Mouse (Mus musculus) liver (tissue): ENCODE measurements around the gene Gsta1.
"Not testable (repeated sequence)": the region's sequence is repeated elsewhere in the genome, so short reads cannot be mapped to it uniquely, and the experiment has no call there.

Source experiments
- DNase-seq: peaks from one replicate; pipeline ENCODE4 v3.0.0-alpha.2; 2020; ENCODE audit warnings: mixed read lengths

Gsta1 gene

GRCm38 (mm10) chr9:78230461-78230860, at the start of gene Gsta1:
Gene Gsta1 (plus strand): TSS chr9:78230656.
- DNase-seq: not testable (repeated sequence)

GRCm38 (mm10) chr9:78182474-78182873, 48.0 kb upstream of the Gsta1 start, which contains the start of gene Gsta4:
Gene Gsta4 (plus strand): TSS chr9:78182774.
- not testable (repeated sequence) for DNase-seq

DNA sequence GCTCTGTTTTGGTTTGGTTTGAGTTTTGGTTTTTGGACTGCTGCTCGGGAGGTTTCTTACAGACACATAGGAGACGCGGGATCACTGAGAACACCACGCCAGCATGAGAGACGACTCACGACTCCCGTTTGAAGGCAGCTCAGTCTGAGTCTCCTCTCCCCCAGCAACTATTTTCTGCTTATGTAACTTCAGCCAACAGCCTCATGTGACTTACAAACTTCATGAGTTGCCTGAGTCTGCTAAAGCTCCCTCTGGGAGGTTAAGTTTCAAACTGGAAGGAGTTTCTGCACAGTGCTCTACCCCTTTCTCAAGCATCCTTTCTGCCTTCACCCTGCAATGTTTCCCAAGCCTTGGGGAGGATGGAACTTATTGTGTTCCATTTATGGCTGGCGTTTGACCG, 44.8 kb upstream of the Gsta1 start:
- DNase-seq: no peak

DNA sequence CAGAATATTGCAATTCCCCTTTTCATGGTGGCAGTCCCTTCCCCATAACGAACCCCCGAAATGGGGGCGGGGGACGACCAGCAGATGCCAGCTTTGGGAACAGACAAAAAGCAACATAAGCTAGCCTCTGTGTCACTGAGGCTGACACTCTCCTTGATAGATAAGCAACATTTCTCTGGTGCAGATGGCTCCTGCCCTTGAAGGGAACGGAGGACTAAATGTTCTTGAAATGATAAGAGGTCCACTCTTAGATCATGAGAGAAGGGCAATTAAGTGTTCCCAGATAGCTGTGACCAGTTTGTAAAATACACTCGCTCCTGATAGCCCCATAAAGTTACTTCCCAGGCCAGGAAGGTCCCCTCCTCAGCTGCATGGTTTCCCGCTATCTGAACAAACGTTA, 41.5 kb upstream of the Gsta1 start:
- peak; percentile 39 for DNase-seq

- no peak for DNase-seq
Observed at GRCm38 (mm10) chr9:78190651-78191634, 39.5 kb upstream of the Gsta1 start.

DNA sequence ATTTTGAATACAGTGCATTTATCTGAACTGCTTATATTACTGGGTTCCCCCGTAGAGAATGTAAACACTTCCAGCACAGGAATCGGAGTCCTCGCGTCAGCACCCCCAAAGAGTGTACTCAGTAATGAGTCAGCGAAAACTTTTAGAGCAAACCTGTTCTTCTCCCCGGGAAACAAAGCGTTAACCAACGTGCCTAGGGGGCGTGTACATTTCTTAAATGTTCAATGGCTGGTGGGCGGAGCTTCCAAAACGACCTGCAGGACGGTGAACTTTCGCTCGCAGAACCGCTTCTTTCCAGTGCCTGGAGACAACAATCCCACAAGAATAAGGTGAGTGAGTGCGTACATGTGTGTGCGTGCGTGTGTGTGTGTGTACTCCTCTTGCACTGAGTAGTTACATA, 38.7 kb upstream of the Gsta1 start:
- peak; percentile 91 for DNase-seq

DNA sequence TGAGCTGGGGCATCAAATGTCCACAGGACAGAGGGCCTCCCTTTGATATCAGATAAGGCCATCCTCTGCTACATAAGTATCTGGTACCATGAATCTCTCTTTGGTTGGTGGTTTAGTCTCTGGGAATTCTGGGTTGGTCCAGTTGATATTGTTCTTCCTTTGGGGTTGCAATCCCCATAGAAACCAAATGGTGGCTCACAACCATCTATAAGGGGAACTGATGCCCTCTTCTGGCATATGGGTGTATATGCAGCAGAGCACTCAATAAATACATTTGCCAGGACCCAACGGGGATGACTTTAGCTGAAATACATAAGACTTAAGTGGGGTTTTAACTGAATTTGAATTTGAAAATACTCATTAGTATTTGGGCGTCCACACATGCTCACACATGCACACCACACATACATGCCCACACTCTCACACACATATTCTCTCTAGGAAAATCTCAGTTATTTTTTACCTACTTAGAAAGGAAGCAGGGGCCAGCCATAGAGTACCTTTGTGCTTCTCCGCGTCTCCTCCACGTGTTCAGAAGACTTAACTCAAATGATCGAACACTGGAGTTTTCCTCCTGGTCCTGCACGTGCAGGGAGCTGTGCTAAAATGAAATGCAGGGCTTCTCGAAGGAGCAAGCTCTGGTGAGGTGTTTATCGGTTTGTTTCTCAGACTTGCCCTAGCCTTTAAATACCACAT, 36.4 kb upstream of the Gsta1 start:
- peak; percentile 36 for DNase-seq

- no peak for DNase-seq
Observed at GRCm38 (mm10) chr9:78195034-78195433, 35.4 kb upstream of the Gsta1 start.

GRCm38 (mm10) chr9:78197801-78198200, 32.7 kb upstream of the Gsta1 start:
- no peak for DNase-seq

DNA sequence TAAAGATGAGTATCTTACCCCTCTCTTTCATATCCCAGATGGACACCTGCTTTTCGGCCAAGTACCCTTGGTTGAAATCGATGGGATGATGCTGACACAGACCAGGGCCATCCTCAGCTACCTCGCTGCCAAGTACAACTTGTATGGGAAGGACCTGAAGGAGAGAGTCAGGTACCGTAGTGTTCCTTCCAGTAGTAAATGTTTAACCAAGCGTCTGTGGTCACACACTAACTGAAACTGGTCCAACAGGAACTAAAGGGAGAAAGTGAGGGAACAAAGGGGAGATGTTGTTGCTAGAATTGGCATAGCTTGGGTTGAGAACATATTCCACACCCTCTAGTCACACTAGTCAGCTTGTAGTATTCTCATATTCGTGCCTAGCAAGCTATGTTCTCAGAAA, 26.3 kb upstream of the Gsta1 start:
- no peak for DNase-seq

- no peak for DNase-seq
Observed at GRCm38 (mm10) chr9:78208956-78209355, 21.5 kb upstream of the Gsta1 start.

DNA sequence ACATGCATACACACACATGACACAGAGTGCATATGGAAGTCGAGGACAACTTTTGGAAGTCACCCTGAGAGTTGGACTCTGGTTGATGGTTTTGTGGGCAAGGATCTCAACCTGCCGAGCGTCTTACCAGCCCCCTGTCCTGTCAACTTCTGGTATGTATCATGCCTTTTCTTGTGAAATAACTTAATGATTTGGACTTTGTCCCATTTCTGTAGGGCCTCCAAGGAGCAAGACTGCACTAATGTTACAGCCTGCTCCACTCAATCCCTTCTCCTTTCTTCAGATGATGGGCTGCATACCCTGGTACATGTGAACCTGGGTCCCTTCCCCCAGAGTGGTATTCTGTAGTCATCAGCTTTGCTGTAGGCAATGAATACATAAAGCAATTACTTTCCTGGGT, 20.4 kb upstream of the Gsta1 start:
- DNase-seq: no peak

- DNase-seq: no peak
Observed at GRCm38 (mm10) chr9:78210821-78211220, 19.6 kb upstream of the Gsta1 start.

GRCm38 (mm10) chr9:78211521-78211920, 18.9 kb upstream of the Gsta1 start:
- DNase-seq: no peak

- no peak for DNase-seq
Observed at GRCm38 (mm10) chr9:78212341-78213049, 18.0 kb upstream of the Gsta1 start.

DNA sequence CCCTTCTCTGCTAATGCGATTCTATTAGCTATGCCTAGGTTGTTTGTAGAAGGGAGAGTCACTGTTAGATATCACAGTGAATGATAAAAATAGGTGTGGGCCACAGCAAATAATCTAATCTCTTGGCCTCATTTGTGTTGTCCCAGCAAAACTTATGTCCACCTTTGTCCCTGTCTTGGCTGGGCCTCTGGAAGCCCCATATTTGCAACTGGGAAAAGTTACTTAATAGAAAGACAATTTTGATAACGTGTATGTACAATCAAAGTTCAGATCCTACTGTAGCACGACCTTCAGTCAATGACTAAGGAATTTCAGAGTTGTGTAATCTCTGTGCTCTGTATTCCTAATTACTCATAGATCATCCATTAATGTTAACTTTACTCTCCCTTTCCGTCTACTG, 13.4 kb upstream of the Gsta1 start:
- no peak for DNase-seq

- no peak for DNase-seq
Observed at GRCm38 (mm10) chr9:78222616-78223015, 7.8 kb upstream of the Gsta1 start.

GRCm38 (mm10) chr9:78223221-78223902, 7.1 kb upstream of the Gsta1 start:
- no peak for DNase-seq

DNA sequence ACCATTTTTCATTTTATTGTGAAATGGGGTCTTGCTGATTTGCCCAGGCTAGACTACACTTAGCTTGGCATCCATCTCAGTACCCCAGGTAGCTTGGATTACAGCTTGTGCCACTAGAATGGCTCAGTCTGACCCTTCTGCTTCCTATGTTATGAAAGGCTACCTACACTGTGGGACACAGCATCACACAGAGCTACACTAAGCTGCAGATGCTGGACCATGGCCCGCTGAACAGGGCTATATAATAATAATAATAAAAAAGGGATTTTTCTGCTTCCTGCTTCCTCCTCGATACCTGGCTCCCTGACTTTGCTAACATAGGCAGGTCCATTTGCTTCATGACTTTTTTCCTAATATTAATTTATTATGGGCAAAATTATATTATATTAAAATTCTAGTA, 6.0 kb upstream of the Gsta1 start:
- no peak for DNase-seq

DNA sequence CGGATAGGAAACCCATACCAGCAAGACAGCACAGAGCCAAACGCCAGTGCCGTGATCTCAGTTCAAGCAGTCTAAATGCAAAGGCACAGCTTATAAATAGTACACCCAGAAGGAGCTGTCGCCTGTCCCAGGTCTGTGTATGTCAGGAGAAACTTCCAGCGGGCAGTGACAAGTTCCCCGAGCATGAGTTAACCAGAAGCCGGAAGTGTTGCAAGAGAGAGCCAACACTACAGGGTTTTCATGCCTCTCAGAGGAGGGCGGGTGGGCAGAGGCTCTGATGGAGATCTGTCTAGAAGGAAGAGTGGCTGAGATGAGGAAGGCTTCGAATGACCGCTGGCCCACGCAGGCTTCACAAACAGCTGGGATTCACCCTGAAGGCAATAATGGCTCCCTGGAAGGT, 5.2 kb upstream of the Gsta1 start:
- DNase-seq: peak; percentile 12

- no peak for DNase-seq
Observed at GRCm38 (mm10) chr9:78228122-78228521, 2.3 kb upstream of the Gsta1 start.

DNA sequence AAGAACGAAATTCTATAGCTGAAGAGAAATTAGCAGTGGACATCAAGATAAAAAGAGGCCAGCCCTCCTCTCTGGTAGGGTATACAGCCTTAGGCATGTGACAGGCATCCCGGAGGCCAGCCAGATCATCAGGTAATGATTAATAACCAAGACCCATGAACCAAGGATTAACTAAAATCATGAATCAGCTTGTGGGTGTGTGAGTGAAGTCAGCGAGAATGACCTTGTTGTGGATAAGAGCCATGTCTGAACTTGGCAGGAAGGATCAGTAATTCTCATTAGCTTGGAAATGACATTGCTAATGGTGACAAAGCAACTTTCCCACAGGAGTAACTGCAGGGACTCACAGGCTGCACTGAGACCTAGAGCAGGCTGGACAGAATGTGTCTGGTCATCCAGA, 798 bp upstream of the Gsta1 start:
- DNase-seq: not testable (repeated sequence)
